Mouse (Mus musculus) c-Kit-positive CD71-positive TER-119-positive erythroid progenitor cells, embryonic 14.5 days (primary cell): ENCODE results near the gene Ambra1.

Experiments used
- DNase-seq: peaks from one replicate; pipeline ENCODE4 v3.0.0-alpha.2; 2013; ENCODE audit warnings: low spot score

The Ambra1 gene

DNA sequence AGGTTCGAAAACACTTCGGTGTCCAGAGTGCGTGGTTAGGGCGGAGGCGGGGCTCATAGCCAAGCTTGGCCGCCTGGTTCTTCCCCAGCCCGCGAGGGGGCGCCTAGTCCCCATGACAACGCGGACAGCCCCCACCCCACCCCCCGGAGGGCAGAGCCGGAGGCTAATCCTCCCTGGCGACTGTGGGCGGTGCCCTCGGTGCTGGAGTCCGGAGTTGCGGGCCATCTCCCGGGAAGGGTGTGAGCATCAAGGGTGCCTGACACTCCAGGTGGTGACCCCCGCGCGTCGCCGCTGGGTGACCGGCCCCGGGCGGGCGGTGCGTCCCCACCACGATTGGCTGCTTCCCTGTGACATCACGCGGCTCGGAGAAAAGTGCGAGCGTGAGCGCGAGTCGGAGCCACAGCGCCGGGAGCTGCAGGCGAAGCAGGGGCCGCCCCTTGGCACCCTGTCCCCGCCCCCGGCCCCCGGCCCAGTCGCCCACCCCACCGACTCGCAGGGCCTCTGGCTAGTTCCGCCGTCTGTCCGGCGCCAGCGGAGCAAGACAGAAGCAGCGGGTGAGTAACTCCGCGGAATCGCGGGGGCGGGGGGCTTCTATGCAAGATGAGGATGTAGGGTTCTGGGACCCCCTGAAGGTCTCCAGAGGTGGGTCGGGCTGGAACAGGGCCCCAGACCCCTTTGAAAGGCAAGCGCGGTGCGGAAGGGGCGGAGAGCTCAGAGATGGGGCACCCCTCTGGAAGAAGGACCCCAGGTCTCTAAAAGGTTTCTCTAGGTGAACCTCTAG is 192.0 kb downstream of the Ambra1 start:
- DNase-seq, result no peak

- no peak for DNase-seq
These were observed 192.9 kb downstream of the Ambra1 start for GRCm38 (mm10) chr2:91922586-91923414.

DNA sequence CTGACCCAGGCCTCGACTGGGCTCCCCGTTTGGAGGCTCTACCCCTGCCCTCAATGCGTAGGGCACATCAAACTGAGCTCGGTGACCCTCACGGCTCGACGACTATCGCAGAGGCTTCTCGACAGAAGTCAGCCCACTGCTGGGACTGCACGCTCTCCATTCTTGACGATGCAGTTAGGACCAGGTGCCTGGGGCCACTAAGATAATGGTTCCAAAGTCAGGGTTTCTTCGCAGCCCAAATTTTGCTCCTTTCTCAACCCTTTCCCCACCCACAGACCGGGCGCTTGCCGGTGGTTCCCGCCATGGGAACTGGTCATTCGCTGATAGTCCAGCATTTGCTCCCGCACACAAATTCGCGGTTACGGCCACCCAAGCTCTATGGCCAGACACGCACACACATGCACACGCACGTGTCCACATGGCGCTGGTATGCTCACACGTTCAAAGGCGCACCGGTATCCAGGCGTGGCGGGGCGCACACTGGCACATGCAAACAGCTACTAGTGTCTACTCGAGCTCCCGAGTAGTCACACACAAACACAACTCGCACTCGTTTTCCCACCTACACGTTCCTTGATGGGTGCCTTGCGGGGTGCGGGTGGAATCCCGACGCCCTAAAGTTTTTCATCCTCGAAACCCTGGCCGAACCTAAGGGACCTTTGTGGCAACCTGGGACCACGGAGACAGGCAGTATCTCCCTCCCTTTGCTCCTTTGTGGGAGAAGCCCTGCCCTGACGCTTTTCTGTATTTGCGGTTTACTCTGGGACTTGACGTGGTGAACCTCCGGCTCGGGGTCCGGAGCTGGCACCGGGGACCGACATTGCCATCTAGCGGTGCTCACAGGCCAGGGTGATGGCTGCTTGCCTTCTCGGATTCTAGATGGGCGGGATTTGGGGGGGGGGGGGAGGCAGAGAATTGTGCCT is 193.7 kb downstream of the Ambra1 start:
- no peak for DNase-seq

DNA sequence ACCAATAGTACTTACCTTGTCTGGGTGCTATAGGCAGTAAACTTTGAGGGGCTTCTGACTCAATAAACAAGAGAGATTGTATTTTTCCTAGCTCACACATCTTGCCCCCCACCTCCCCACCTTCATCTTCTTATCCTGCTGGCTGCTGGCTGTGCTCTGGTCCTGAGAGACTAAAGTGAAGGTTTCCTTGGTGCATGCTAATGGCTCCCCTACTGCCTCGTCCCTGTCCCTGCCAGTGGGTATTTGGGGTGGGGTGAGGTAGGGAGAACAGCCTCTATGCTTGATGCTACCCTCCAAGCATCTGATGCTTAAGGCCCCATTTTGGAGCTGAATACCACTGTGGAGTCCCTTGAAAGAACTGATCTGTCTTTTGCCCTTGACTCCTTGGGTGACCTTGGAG is 194.8 kb downstream of the Ambra1 start:
- no peak for DNase-seq

- DNase-seq, result no peak
These were observed 195.5 kb downstream of the Ambra1 start for GRCm38 (mm10) chr2:91925442-91925841.

DNA sequence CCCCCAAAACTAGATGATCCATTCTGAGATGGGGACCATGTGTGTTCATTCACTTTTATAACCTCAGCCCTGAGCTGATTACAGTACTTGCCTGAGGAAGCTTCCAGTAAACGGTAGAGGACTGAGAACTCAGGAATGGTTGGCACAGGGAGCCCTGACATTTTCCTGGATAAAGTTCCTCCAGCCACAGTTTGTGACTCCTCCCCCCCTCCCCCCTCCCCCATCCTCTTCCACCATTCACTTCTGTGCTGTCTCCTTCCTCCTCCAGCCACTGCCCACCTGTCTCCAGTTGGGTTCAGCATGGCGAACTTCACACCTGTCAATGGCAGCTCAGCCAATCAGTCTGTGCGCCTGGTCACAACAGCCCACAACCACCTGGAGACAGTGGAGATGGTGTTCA is 197.0 kb downstream of the Ambra1 start, which contains the start of gene Chrm4:
Gene Chrm4 (plus strand): TSS at position 301 of the 400 bp plus-strand sequence.
- no peak for DNase-seq

GRCm38 (mm10) chr2:91927826-91928533 is 198.0 kb downstream of the Ambra1 start:
- DNase-seq, result peak; percentile 78

DNA sequence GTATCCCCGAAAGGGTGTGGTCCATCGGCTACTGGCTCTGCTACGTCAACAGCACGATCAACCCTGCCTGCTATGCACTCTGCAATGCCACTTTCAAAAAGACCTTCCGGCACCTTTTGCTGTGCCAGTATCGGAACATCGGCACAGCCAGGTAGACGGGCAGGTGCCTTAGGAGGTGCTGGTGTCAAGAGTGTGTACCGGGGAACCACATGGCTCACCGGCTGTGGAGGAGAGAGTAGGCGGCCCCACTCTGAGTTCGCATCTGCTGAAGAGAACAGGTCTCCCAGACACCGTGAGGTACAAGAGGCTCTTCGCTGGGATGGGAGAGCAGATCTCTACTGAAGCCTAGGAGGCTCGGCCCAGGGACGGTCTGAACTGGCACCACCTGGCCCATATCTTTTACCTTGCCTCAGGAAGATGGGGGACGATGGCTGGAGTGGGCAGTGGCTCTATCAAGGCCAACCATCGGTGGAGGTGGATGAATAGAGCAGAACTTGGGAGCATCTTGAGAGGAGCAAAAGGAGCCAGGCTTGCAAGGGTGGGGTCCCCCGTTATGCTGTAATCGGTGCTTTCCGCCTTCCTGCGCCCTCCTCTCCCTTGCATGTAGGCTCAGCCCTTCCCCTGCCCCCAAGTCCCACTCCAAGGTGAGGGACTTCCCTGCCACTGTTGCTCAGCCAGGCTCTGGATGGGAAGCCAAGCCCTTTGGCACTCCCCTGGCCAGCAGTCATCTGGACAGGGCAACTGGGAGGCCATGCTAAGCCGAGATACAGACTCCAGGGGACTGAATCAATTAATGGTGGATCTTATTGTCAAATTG is 198.8 kb downstream of the Ambra1 start:
- no peak for DNase-seq

DNA sequence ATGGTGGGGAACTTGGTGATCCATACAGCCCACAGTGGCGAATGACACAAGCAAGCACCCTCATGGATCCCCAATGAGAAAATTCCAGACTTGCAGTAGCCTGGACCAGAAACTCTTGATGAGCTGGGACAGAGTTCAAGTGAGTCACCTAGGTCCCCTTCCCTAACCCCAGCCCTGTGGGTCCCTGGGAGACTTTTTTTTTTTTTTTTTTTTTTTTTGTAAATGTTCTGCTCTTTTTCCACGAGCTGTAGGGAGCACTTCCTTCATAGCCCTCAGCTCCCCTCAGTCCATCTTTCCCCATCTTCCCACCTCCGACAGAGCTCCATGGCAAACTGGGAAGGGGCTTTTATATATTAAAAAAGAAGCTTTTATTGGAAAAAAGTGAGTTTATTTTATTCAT is 199.5 kb downstream of the Ambra1 start:
- no peak for DNase-seq

DNA sequence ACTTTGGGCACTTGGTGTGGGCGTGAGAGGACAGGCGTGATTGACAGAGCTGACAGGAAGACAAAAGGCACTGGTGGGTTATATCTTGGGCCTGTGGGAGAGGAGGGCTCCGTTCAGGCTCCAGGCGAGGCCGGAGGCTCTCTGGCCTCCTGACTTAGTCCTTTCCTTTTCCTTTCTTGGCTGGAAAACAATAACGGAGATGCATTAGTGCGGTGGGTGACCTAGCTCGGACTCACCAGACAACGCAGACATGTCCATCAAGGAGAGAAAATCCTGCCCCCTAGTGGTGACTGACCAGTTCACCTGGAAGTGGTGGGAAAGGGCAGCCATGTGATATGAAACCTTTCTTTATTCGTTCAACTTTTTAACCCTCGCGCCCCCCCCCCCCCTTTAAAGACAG is 200.0 kb downstream of the Ambra1 start:
- peak; percentile 64 for DNase-seq

DNA sequence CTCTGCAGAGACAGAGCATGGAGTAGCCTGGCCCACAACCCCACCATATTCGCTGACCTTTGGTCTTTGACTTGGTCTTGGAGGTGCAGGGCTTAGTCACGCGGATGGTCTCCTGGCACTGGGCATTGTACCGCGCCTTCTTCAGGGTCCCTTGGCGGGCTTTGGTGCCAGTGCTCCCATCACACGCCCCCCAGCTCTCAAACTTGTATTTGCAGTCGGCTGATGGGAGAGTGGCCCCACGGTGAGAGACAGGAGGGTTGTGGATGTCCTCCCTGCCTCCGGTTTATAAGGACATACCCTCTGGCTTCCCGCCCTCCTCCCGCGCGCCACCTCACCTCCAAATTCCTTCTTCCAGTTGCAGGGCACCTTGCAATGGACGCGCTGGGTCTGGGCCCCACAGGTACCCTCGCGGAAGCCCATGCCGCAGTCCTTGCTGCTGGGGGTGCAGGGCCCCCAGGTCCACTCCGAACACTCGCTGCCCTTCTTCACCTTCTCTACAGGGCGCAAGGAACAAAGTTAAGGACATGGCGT is 200.9 kb downstream of the Ambra1 start:
- no peak for DNase-seq

DNA sequence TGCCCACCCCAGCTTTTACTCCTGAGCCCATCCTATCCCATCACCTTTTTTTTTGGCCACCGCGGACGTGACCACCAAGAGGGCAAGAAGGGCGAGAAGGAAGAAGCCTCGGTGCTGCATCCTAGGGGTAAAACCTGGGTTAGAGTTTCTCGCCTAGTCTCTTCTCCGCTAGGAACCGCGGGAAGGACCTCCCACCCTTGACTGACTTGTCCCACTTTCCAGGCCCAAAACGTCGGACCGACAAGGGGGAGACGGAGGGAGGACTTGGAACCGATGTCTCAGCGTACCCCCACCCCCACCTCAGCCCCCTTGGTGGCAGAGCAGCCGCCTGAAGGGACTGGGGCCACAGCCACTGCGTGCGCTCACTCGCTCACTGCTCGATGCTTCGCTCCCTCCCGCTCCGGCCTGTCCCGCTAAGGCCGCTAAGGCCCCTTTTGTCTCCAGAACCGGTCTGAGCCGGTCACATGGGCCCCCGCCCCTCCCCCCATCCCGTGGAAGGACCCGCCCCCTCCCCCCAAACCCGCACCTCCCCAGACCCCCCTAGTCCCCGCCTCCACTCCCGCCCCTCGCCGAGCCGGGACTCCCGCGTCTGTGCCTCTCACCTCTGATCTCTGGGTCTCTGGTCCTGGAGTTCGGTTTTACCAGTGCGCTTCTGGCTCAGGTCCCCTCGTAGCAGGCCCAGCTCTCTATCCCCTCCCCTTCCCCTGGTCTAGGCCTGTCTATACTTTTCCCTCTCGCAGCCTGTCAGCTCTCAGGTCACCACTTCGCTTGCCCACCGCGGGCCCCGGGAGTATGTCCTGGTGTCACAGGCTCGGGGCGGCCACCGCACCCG is 201.6 kb downstream of the Ambra1 start:
- DNase-seq, result no peak

DNA sequence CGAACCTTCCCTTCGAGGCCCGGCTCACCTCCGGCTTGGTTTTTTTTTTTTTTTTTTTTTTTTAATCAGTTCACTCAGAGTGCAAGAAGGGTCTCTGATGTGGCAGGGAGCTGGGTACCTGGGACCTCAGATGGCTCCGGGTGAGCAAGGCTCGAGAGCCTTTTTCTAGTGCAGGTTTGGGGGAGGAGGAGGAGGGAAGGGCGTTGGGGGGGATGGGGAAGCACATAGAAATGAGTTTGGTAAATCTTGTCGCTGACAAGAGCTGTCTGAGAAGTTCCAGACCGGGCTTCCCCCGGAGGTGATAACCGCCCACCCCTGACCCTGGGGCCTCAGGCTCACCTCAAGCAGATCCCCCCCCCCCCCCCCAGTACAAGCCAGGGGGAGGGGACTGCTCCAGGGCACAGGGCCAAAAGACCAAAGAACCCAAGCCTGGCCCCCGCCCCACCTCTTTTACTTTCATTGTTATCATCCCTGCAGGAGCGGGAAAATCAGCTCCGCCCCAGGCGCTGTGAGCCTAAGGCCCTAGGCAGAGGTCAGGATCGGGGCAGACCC is 202.3 kb downstream of the Ambra1 start, which contains the start of gene Mdk:
Gene Mdk (minus strand): TSS at position 138 of the 552 bp plus-strand sequence.
- DNase-seq, result no peak

DNA sequence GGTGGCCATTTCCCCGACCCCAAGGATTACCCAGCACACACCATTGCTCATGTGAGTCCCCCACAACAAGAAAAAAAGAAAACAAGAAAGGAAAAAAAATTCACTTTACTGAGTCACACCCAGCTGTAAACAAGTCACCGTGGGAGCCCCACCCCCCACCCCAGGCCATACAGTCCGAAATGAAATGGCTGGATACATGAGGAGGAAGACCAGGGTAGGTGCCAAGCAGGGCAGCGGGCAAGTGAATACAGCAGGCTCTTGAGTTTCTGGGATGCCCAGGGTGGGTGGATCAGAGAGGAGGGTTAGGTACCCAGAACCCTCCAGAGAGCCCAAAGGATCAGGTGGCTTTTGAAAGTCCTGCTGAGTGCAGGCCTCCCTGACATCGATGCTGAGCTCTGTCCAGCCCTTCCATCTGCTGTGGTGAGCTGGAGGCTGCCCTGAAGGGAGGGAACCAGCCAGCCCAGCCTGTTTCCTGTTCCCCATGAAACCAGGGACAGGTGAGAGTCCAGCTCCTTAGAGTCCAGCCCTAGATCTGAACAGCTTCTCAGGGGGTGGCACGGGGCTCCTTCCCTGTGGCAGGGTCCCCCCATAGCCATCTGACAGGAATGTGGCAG is 202.9 kb downstream of the Ambra1 start:
- no peak for DNase-seq

DNA sequence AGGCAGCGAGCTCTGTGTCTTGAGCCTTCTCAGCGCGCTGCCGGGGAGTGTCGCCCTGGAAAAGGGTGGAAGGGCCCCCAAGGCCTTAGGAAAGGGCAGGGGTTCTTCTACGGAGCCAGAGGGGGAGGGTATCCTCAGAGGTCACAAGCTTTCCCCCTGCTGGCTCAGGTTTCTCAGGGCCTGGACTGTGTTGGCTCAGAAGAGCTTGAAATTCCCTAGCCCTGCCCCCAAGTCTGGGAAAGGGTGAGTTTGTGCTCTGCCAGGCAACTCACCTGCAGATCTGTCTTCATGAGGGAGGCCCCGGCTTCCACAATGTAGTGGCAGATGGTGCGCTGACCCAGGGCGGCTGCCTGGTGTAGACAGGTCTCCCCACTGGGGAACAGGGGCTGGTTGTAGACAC is 203.5 kb downstream of the Ambra1 start:
- DNase-seq, result no peak

- no peak for DNase-seq
These were observed 204.1 kb downstream of the Ambra1 start for GRCm38 (mm10) chr2:91934016-91934415.

DNA sequence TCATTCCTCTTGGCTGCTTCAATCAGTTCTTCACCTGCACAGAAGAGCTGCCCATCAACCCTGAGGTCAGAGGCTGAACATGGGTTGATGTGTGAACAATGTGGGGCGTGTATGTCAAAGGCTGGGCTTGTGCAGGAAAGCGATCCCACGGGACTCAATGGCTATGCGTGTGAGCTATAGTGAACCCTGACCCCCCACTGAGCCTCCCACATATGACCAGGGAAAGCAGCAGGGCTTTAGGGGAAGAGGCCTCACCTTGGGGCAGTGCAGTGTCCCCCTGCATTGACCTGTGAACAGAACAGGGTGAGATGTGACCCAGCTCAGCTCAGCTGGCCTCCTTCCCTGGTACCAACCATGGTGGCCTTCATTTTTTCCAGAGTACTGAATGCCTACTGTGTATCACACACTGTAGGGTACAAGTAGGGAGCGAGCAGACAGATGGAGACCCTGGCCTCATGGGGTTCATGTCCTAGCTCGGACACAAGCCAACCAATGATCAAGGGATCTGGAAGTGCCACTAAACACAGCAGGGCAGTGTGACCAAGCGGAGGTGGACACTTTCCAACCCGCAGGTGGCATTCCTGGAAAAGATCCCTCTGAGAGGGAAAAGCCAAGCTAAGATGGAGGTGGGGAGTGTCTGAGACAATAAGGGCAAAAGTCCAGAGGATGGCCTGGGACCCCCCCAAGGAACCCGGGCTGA is 205.0 kb downstream of the Ambra1 start:
- DNase-seq, result no peak

DNA sequence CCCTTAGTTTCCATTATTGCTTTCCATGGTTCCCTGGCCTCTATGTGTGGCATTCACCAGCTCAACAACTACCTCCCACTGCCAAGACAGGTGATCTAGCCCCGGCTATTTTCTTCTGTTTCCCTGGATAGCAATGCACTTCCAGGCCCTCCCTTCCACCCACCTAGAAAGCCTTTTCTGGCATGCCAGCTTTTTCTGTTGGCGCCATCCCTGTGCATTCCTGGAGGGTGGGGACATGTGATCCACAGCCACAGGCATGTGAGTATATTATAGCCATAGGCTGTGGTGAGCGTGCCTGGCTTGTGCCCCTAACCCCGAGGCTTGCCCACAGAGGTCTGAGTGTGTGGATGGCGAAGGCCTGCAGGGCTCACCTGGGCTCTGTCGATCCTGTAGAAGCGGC is 206.2 kb downstream of the Ambra1 start:
- no peak for DNase-seq
